Comparison of ENCODE assay signal across 8 mouse cellular contexts in the genomic region with DNA sequence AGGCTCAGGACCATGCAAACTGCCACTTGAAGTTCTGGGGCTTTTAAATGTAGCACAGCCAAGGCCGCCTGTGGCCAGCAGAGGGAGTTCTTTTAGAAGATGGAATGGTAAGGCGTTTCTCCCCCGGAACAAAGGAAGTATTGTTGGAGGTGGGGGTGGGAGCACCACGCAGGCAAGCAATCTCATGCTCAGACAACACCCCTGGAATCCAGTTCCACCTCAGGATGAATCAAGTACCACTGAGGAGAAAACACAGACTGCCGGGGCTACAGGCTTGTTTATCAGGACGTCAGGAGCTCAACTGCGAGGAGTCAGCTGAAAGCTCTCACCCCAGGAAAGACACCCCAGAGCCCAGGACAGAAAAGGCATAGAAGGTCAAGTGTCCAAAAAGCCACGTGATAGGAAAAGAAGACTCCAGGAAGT. TPM values are rescaled to one million over a fixed set of nuclear protein-coding genes. Genes with fewer than 3 reads are reported as not detected.
A peak's percentile ranks its signal among the peaks of the same experiment; 100 is the strongest.
DNase-seq lines count a peak whose midpoint lies in the region; ATAC-seq lines count a peak whose summit lies in the region.

No protein-coding gene starts in this region.

- 31% methylated on average over 8 of the region's 8 CpGs for WGBS in intestine, embryonic 14.5 days
- 55% methylated on average over 8 of the region's 8 CpGs for WGBS in limb, embryonic 10.5 days
- WGBS in midbrain, embryonic 11.5 days, result 36% methylated on average over 8 of the region's 8 CpGs

- no peak overlapping the region for H3K4me3 ChIP-seq in intestine, embryonic 14.5 days (ENCODE audit: low read depth, low read length)
- H3K4me3 ChIP-seq in limb, embryonic 10.5 days, result no peak overlapping the region
- H3K4me3 ChIP-seq in midbrain, embryonic 11.5 days (ENCODE audit: low read depth, low read length), result no peak overlapping the region

- H3K27me3 ChIP-seq in intestine, embryonic 14.5 days (replicated peaks; ENCODE audit: control insufficient read depth, insufficient read depth, low read length), result no peaks in the 10 kb centered on the region
- H3K27me3 ChIP-seq in limb, embryonic 10.5 days (ENCODE audit: low read depth, poor library complexity, severe bottlenecking), result no peaks in the 10 kb centered on the region
- no peaks in the 10 kb centered on the region for H3K27me3 ChIP-seq in midbrain, embryonic 11.5 days (ENCODE audit: control insufficient read depth, insufficient read depth, low read length)

- H3K9me3 ChIP-seq in intestine, embryonic 14.5 days (ENCODE audit: control insufficient read depth, low read length), result no peaks in the 10 kb centered on the region
- no peaks in the 10 kb centered on the region for H3K9me3 ChIP-seq in limb, embryonic 10.5 days (replicated peaks)
- peaks cover 3% of the 10 kb centered on the region; the same call in 1 of the 2 replicates for H3K9me3 ChIP-seq in midbrain, embryonic 11.5 days (ENCODE audit: control insufficient read depth, low read length)

- no peak overlapping the region for H3K9ac ChIP-seq in intestine, embryonic 14.5 days (ENCODE audit: low read length)
- H3K9ac ChIP-seq in midbrain, embryonic 11.5 days (ENCODE audit: low read length), result no peak overlapping the region

- no peak overlapping the region for H3K4me2 ChIP-seq in intestine, embryonic 14.5 days (ENCODE audit: low read length)
- H3K4me2 ChIP-seq in midbrain, embryonic 11.5 days, result no peak overlapping the region

- intact Hi-C loops in gastrocnemius, postnatal 14 days (cut with DNase I; ENCODE audit: low total_unique reads), result loop anchor here (10.0 kb wide), 1 partner anchor 99 kb away; no protein-coding TSS in a partner anchor

- peak; percentile 42 for DNase-seq in ovary, adult 18-20 months (ENCODE audit: low spot score)
- no peak for DNase-seq in ovary, postnatal 14 days (ENCODE audit: low spot score)
- DNase-seq in embryo, embryonic 10.5 days (ENCODE audit: low spot score), result peak; percentile 80
- DNase-seq in gastrocnemius, postnatal 14 days, result peak; percentile 58
- DNase-seq in intestine, embryonic 14.5 days (ENCODE audit: low spot score), result peak; percentile 70
- DNase-seq in limb, embryonic 10.5 days (ENCODE audit: low spot score), result peak; percentile 68
- DNase-seq in midbrain, embryonic 11.5 days (ENCODE audit: low spot score, missing footprints), result peak; percentile 92
- peak; percentile 71 to 84 for DNase-seq in spleen, postnatal 4 days (ENCODE audit: low spot score in 2 of 2)

- H3K36me3 ChIP-seq in intestine, embryonic 14.5 days (ENCODE audit: control insufficient read depth, insufficient read depth, low read length), result no peaks in the 10 kb centered on the region
- H3K36me3 ChIP-seq in limb, embryonic 10.5 days, result no peaks in the 10 kb centered on the region
- no peaks in the 10 kb centered on the region for H3K36me3 ChIP-seq in midbrain, embryonic 11.5 days (ENCODE audit: control insufficient read depth, insufficient read depth, low read length)

- no peak for ATAC-seq in intestine, embryonic 14.5 days (replicated peaks; ENCODE audit: low FRiP score, low TSS enrichment, low read depth)
- no peak for ATAC-seq in midbrain, embryonic 11.5 days (ENCODE audit: low FRiP score)

- H3K4me1 ChIP-seq in intestine, embryonic 14.5 days (replicated peaks; ENCODE audit: control insufficient read depth, insufficient read depth, low read length), result peaks cover 17% of the 10 kb centered on the region; the same call in 1 of the 2 replicates
- H3K4me1 ChIP-seq in limb, embryonic 10.5 days, result peaks cover 42% of the 10 kb centered on the region
- H3K4me1 ChIP-seq in midbrain, embryonic 11.5 days (ENCODE audit: control insufficient read depth, insufficient read depth, low read length), result peaks cover 18% of the 10 kb centered on the region

- H3K27ac ChIP-seq in intestine, embryonic 14.5 days (ENCODE audit: low read depth), result peak overlapping the region; percentile 97; the same call in 1 of the 2 replicates
- H3K27ac ChIP-seq in limb, embryonic 10.5 days, result peak overlapping the region; percentile 96
- H3K27ac ChIP-seq in midbrain, embryonic 11.5 days (ENCODE audit: low read depth, low read length), result no peak overlapping the region

RNA-seq across cellular contexts. Expression of gene Atf7ip, which starts 40.0 kb away (rescaled TPM):
- 10 to 100 TPM; 32.8 to 51.9 TPM for total RNA-seq in gastrocnemius, postnatal 14 days (2021)
- 32.9 and 36.0 TPM in 2 replicates for polyA plus RNA-seq in intestine, embryonic 14.5 days (2014; fragmentation: Nextera tagmentation; extraction: Ambion mirVana)
- polyA plus RNA-seq in limb, embryonic 10.5 days (2016; fragmentation: Nextera tagmentation; extraction: Ambion mirVana), result 40.0 and 49.9 TPM in 2 replicates
- polyA plus RNA-seq in midbrain, embryonic 11.5 days (2014; fragmentation: Nextera tagmentation; extraction: Ambion mirVana), result 43.4 and 46.8 TPM in 2 replicates

RNA-seq across cellular contexts. Expression of gene E330021D16Rik, which starts 50.6 kb away (rescaled TPM):
- not detected for total RNA-seq in gastrocnemius, postnatal 14 days (2021)
- polyA plus RNA-seq in intestine, embryonic 14.5 days (2014; fragmentation: Nextera tagmentation; extraction: Ambion mirVana), result 0.11 TPM in 1 of 2 replicates, not detected in the other
- polyA plus RNA-seq in limb, embryonic 10.5 days (2016; fragmentation: Nextera tagmentation; extraction: Ambion mirVana), result not detected in 2 replicates
- not detected in 2 replicates for polyA plus RNA-seq in midbrain, embryonic 11.5 days (2014; fragmentation: Nextera tagmentation; extraction: Ambion mirVana)
